Mouse (Mus musculus) intestine, embryonic 14.5 days (tissue): ENCODE data around the gene Fcmr. TPM values are rescaled to one million over a fixed set of nuclear protein-coding genes. Genes with fewer than 3 reads are reported as not detected.
A peak's percentile ranks its signal among the peaks of the same experiment; 100 is the strongest.

Source experiments
- ATAC-seq: fragments of 200-750 bp; cut with Nextera tagmentation; replicated peaks from 2 replicates; pipeline ENCODE4 v1.8.0; 2017; ENCODE audit warnings: low read depth, moderate number of reproducible peaks, moderate TSS enrichment, moderate library complexity; ENCODE audit not compliant: low FRiP score, low TSS enrichment
- DNase-seq: peaks from one replicate; pipeline ENCODE4 v3.0.0-alpha.2; 2018; ENCODE audit warnings: low spot score
- H3K27ac ChIP-seq: fragments of 300-500 bp; sonication (generic); 2 replicates; pipeline ENCODE4 v1.5.1; 2014; ENCODE audit warnings: low read depth, mild to moderate bottlenecking, control low read depth
- H3K27me3 ChIP-seq: fragments of 300-500 bp; sonication (generic); replicated peaks from 2 replicates; pipeline ENCODE4 v1.6.1; 2014; ENCODE audit warnings: low read length, control low read depth; ENCODE audit not compliant: control insufficient read depth, insufficient read depth
- H3K36me3 ChIP-seq: fragments of 300-500 bp; sonication (generic); 2 replicates; pipeline ENCODE4 v1.6.1; 2014; ENCODE audit warnings: low read length, control low read depth; ENCODE audit not compliant: control insufficient read depth, insufficient read depth
- H3K4me1 ChIP-seq: fragments of 300-500 bp; sonication (generic); replicated peaks from 2 replicates; pipeline ENCODE4 v1.6.1; 2014; ENCODE audit warnings: low read length, control low read depth, mixed read lengths; ENCODE audit not compliant: control insufficient read depth, insufficient read depth
- H3K4me2 ChIP-seq: fragments of 300-500 bp; sonication (generic); 2 replicates; pipeline ENCODE4 v1.6.1; 2014; ENCODE audit warnings: low read length
- H3K4me3 ChIP-seq: fragments of 300-500 bp; sonication (generic); 2 replicates; pipeline ENCODE4 v1.5.1; 2014; ENCODE audit warnings: low read depth, low read length, control low read depth, mixed read lengths
- H3K9ac ChIP-seq: fragments of 300-500 bp; sonication (generic); 2 replicates; pipeline ENCODE4 v1.6.1; 2014; ENCODE audit warnings: mild to moderate bottlenecking, low read length
- H3K9me3 ChIP-seq: fragments of 300-500 bp; sonication (generic); 2 replicates; pipeline ENCODE4 v1.6.1; 2016; ENCODE audit warnings: low read length, control low read depth; ENCODE audit not compliant: control insufficient read depth
- WGBS: fragments of 180-500 bp; shearing (Covaris S2); extraction: QIAGEN DNeasy Blood & Tissue Kit; methylation state at CpG from one replicate; pipeline ENCODE4 v1.1.7; 2014; 5-methylcytosine and 5-hydroxymethylcytosine counted together
- polyA plus RNA-seq: library from polyadenylated mRNA; unstranded; fragments of >200 nt; fragmentation: Nextera tagmentation; extraction: Ambion mirVana; gene quantifications from 2 replicates; pipeline ENCODE4 v1.2.1, GENCODE M21; 2014

The Fcmr gene
- 4.6 and 5.2 TPM in 2 replicates for polyA plus RNA-seq

- WGBS, result 81% methylated on average over 7 of the region's 7 CpGs
- Histone ChIP-seq H3K27ac (no peak within 1 kb of the TSS), H3K4me3 (no peak within 1 kb of the TSS), H3K36me3 (no peaks in the 10 kb centered on the region), H3K9ac (no peak within 1 kb of the TSS), H3K4me2 (no peak within 1 kb of the TSS), H3K27me3 (no peaks in the 10 kb centered on the region), H3K9me3 (no peaks in the 10 kb centered on the region), H3K4me1 (no peaks in the 10 kb centered on the region)
- ATAC-seq, result no peak
- DNase-seq, result no peak
Observed at GRCm38 (mm10) chr1:130865541-130866221, at the start of gene Fcmr. Gene Fcmr (plus strand): TSS chr1:130865669.

GRCm38 (mm10) chr1:130819737-130820136 is 45.7 kb upstream of the Fcmr start:
- H3K9ac ChIP-seq, result no peak overlapping the region
- 59% methylated on average over 1 of the region's 1 CpGs for WGBS
- no peaks in the 10 kb centered on the region for H3K36me3 ChIP-seq
- no peak overlapping the region for H3K4me3 ChIP-seq
- H3K9me3 ChIP-seq, result no peaks in the 10 kb centered on the region
- no peaks in the 10 kb centered on the region for H3K27me3 ChIP-seq
- DNase-seq (no peak), ATAC-seq (no peak)
- H3K4me1 ChIP-seq, result no peaks in the 10 kb centered on the region
- no peak overlapping the region for H3K27ac ChIP-seq
- H3K4me2 ChIP-seq, result no peak overlapping the region

- no peak for DNase-seq
- H3K27me3 ChIP-seq, result no peaks in the 10 kb centered on the region
- no peak overlapping the region for H3K9ac ChIP-seq
- no peaks in the 10 kb centered on the region for H3K9me3 ChIP-seq
- no peak overlapping the region for H3K4me2 ChIP-seq
- WGBS, result 83% methylated on average over 7 of the region's 7 CpGs
- H3K4me3 ChIP-seq, result no peak overlapping the region
- H3K36me3 ChIP-seq, result no peaks in the 10 kb centered on the region
- ATAC-seq, result no peak
- H3K4me1 ChIP-seq, result no peaks in the 10 kb centered on the region
- no peak overlapping the region for H3K27ac ChIP-seq
Observed at GRCm38 (mm10) chr1:130820316-130821148, 44.9 kb upstream of the Fcmr start.

- Histone ChIP-seq H3K9me3 (no peaks in the 10 kb centered on the region), H3K9ac (no peak overlapping the region), H3K4me1 (no peaks in the 10 kb centered on the region), H3K4me3 (no peak overlapping the region), H3K27ac (no peak overlapping the region; the same call in 1 of the 2 replicates), H3K27me3 (no peaks in the 10 kb centered on the region), H3K36me3 (no peaks in the 10 kb centered on the region), H3K4me2 (no peak overlapping the region)
- 77% methylated on average over 2 of the region's 2 CpGs for WGBS
- ATAC-seq, result no peak
- no peak for DNase-seq
Observed at GRCm38 (mm10) chr1:130821149-130821471, 44.4 kb upstream of the Fcmr start.

GRCm38 (mm10) chr1:130821911-130822625 is 43.4 kb upstream of the Fcmr start:
- no peaks in the 10 kb centered on the region for H3K9me3 ChIP-seq
- ATAC-seq (peak; percentile 73), DNase-seq (no peak)
- peak overlapping the region; percentile 47; the same call in 1 of the 2 replicates for H3K27ac ChIP-seq
- no peaks in the 10 kb centered on the region for H3K4me1 ChIP-seq
- H3K4me3 ChIP-seq, result no peak overlapping the region
- H3K27me3 ChIP-seq, result no peaks in the 10 kb centered on the region
- 44% methylated on average over 9 of the region's 9 CpGs for WGBS
- H3K9ac ChIP-seq, result no peak overlapping the region
- no peaks in the 10 kb centered on the region for H3K36me3 ChIP-seq
- H3K4me2 ChIP-seq, result no peak overlapping the region

GRCm38 (mm10) chr1:130826448-130826847 is 39.0 kb upstream of the Fcmr start, which contains the start of gene Pigr:
Gene Pigr (plus strand): TSS chr1:130826684.
- WGBS, result 87% methylated on average over 5 of the region's 5 CpGs
- no peak for ATAC-seq

GRCm38 (mm10) chr1:130828656-130829055 is 36.8 kb upstream of the Fcmr start:
- Histone ChIP-seq H3K36me3 (no peaks in the 10 kb centered on the region), H3K4me2 (no peak overlapping the region), H3K9me3 (no peaks in the 10 kb centered on the region), H3K4me1 (0 out of 2 replicates have a peak, but pooled peaks cover 4% of the 10 kb centered on the region), H3K9ac (no peak overlapping the region), H3K27ac (no peak overlapping the region), H3K27me3 (no peaks in the 10 kb centered on the region), H3K4me3 (no peak overlapping the region)
- 79% methylated on average over 4 of the region's 4 CpGs for WGBS
- ATAC-seq (no peak), DNase-seq (no peak)

More at GRCm38 (mm10) chr1:130826448-130826847, 39.0 kb upstream of the Fcmr start, which contains the start of gene Pigr:
- no peak for DNase-seq
- no peak within 1 kb of the TSS for H3K4me3 ChIP-seq
- no peaks in the 10 kb centered on the region for H3K4me1 ChIP-seq
- no peak within 1 kb of the TSS for H3K9ac ChIP-seq
- no peaks in the 10 kb centered on the region for H3K9me3 ChIP-seq
- no peaks in the 10 kb centered on the region for H3K36me3 ChIP-seq
- no peak within 1 kb of the TSS for H3K4me2 ChIP-seq
- H3K27ac ChIP-seq, result no peak within 1 kb of the TSS
- H3K27me3 ChIP-seq, result no peaks in the 10 kb centered on the region

GRCm38 (mm10) chr1:130829906-130830830 is 35.3 kb upstream of the Fcmr start:
- no peaks in the 10 kb centered on the region for H3K36me3 ChIP-seq
- no peak overlapping the region for H3K9ac ChIP-seq
- H3K4me1 ChIP-seq, result 0 out of 2 replicates have a peak, but pooled peaks cover 4% of the 10 kb centered on the region
- ATAC-seq (no peak), DNase-seq (no peak)
- 76% methylated on average over 8 of the region's 8 CpGs for WGBS
- no peaks in the 10 kb centered on the region for H3K27me3 ChIP-seq
- H3K27ac ChIP-seq, result no peak overlapping the region
- no peak overlapping the region for H3K4me2 ChIP-seq
- no peaks in the 10 kb centered on the region for H3K9me3 ChIP-seq
- H3K4me3 ChIP-seq, result no peak overlapping the region
